Mouse (Mus musculus) forebrain, embryonic 13.5 days (tissue): ENCODE measurements around the gene AI597479. TPM values are rescaled to one million over a fixed set of nuclear protein-coding genes. Genes with fewer than 3 reads are reported as not detected.
A peak's percentile ranks its signal among the peaks of the same experiment; 100 is the strongest.

ENCODE experiments used
- ATAC-seq: fragments of 200-750 bp; cut with Nextera tagmentation; 2 replicates; pipeline ENCODE4 v1.8.0; 2017
- H3K27ac ChIP-seq: fragments of 300-500 bp; sonication (generic); 2 replicates; pipeline ENCODE4 v1.5.1; 2015; ENCODE audit warnings: inconsistent platforms, mild to moderate bottlenecking, moderate library complexity
- H3K27me3 ChIP-seq: fragments of 300-500 bp; sonication (generic); 2 replicates; pipeline ENCODE4 v1.6.1; 2015; ENCODE audit warnings: mild to moderate bottlenecking, inconsistent platforms
- H3K36me3 ChIP-seq: fragments of 300-500 bp; sonication (generic); 2 replicates; pipeline ENCODE4 v1.6.1; 2015; ENCODE audit warnings: mild to moderate bottlenecking, inconsistent platforms; ENCODE audit not compliant: poor library complexity, severe bottlenecking
- H3K4me1 ChIP-seq: fragments of 300-500 bp; sonication (generic); 2 replicates; pipeline ENCODE4 v1.6.1; 2015; ENCODE audit warnings: inconsistent platforms
- H3K4me2 ChIP-seq: fragments of 300-500 bp; sonication (generic); 2 replicates; pipeline ENCODE4 v1.6.1; 2015; ENCODE audit warnings: inconsistent platforms, mild to moderate bottlenecking, moderate library complexity
- H3K4me3 ChIP-seq: fragments of 300-500 bp; sonication (generic); 2 replicates; pipeline ENCODE4 v1.5.1; 2015; ENCODE audit warnings: mild to moderate bottlenecking, inconsistent platforms
- H3K9ac ChIP-seq: fragments of 300-500 bp; sonication (generic); 2 replicates; pipeline ENCODE4 v1.6.1; 2015; ENCODE audit warnings: mild to moderate bottlenecking, inconsistent platforms
- H3K9me3 ChIP-seq: fragments of 300-500 bp; sonication (generic); replicated peaks from 2 replicates; pipeline ENCODE4 v1.6.1; 2016; ENCODE audit warnings: inconsistent platforms
- WGBS: fragments of 180-500 bp; shearing (Covaris S2); methylation state at CpG from one replicate; pipeline ENCODE4 v1.1.7; 2015; 5-methylcytosine and 5-hydroxymethylcytosine counted together
- polyA plus RNA-seq: library from polyadenylated mRNA; unstranded; fragments of >200 nt; fragmentation: Nextera tagmentation; extraction: Ambion mirVana; gene quantifications from 2 replicates; pipeline ENCODE4 v1.2.1, GENCODE M21; 2015

The AI597479 gene
- polyA plus RNA-seq, 1 experiment from 2014 or later, result 41.0 TPM

GRCm38 (mm10) chr1:43144338-43144906, 45.9 kb downstream of the AI597479 start:
- Histone ChIP-seq H3K9ac (no peak overlapping the region), H3K4me1 (peaks cover 4% of the 10 kb centered on the region), H3K27ac (no peak overlapping the region), H3K4me2 (no peak overlapping the region), H3K27me3 (no peaks in the 10 kb centered on the region), H3K4me3 (no peak overlapping the region), H3K9me3 (no peaks in the 10 kb centered on the region), H3K36me3 (no peaks in the 10 kb centered on the region)
- WGBS, result 88% methylated on average over 8 of the region's 8 CpGs
- no peak for ATAC-seq

GRCm38 (mm10) chr1:43145388-43145787, 46.9 kb downstream of the AI597479 start:
- no peak for ATAC-seq
- no peaks in the 10 kb centered on the region for H3K9me3 ChIP-seq
- no peak overlapping the region for H3K27ac ChIP-seq
- no peaks in the 10 kb centered on the region for H3K36me3 ChIP-seq
- WGBS, result 94% methylated on average over 6 of the region's 6 CpGs
- no peaks in the 10 kb centered on the region for H3K27me3 ChIP-seq
- H3K4me2 ChIP-seq, result no peak overlapping the region
- H3K9ac ChIP-seq, result no peak overlapping the region
- H3K4me1 ChIP-seq, result peaks cover 4% of the 10 kb centered on the region
- H3K4me3 ChIP-seq, result no peak overlapping the region

- WGBS, result 73% methylated on average over 2 of the region's 2 CpGs
- no peak overlapping the region for H3K4me3 ChIP-seq
- H3K27ac ChIP-seq, result no peak overlapping the region
- H3K36me3 ChIP-seq, result no peaks in the 10 kb centered on the region
- no peaks in the 10 kb centered on the region for H3K27me3 ChIP-seq
- H3K4me1 ChIP-seq, result peaks cover 4% of the 10 kb centered on the region
- no peak overlapping the region for H3K9ac ChIP-seq
- no peaks in the 10 kb centered on the region for H3K9me3 ChIP-seq
- no peak overlapping the region for H3K4me2 ChIP-seq
- ATAC-seq, result no peak
Measured at GRCm38 (mm10) chr1:43147474-43147873, 49.0 kb downstream of the AI597479 start.

- Histone ChIP-seq H3K9me3 (no peaks in the 10 kb centered on the region), H3K36me3 (no peaks in the 10 kb centered on the region), H3K4me3 (no peak overlapping the region), H3K9ac (no peak overlapping the region), H3K27ac (no peak overlapping the region), H3K27me3 (no peaks in the 10 kb centered on the region), H3K4me1 (no peaks in the 10 kb centered on the region), H3K4me2 (no peak overlapping the region)
- no peak for ATAC-seq
- 85% methylated on average over 3 of the region's 3 CpGs for WGBS
Measured at GRCm38 (mm10) chr1:43150225-43150624, 51.7 kb downstream of the AI597479 start.

- WGBS, result 92% methylated on average over 4 of the region's 4 CpGs
Measured at GRCm38 (mm10) chr1:43152626-43153025, 54.1 kb downstream of the AI597479 start.

GRCm38 (mm10) chr1:43153538-43153937, 55.0 kb downstream of the AI597479 start:
- Histone ChIP-seq H3K36me3 (no peaks in the 10 kb centered on the region), H3K4me2 (no peak overlapping the region), H3K9me3 (no peaks in the 10 kb centered on the region), H3K4me1 (no peaks in the 10 kb centered on the region), H3K4me3 (no peak overlapping the region), H3K9ac (no peak overlapping the region), H3K27me3 (no peaks in the 10 kb centered on the region), H3K27ac (no peak overlapping the region)
- ATAC-seq, result no peak
- 81% methylated on average over 5 of the region's 5 CpGs for WGBS

More at GRCm38 (mm10) chr1:43152626-43153025, 54.1 kb downstream of the AI597479 start:
- no peak for ATAC-seq
- Histone ChIP-seq H3K27me3 (no peaks in the 10 kb centered on the region), H3K9me3 (no peaks in the 10 kb centered on the region), H3K9ac (no peak overlapping the region), H3K4me2 (no peak overlapping the region), H3K4me3 (no peak overlapping the region), H3K36me3 (no peaks in the 10 kb centered on the region), H3K27ac (no peak overlapping the region), H3K4me1 (no peaks in the 10 kb centered on the region)

- Histone ChIP-seq H3K27ac (no peak overlapping the region), H3K4me2 (no peak overlapping the region), H3K4me1 (no peaks in the 10 kb centered on the region), H3K9me3 (no peaks in the 10 kb centered on the region), H3K9ac (no peak overlapping the region), H3K36me3 (no peaks in the 10 kb centered on the region), H3K4me3 (no peak overlapping the region), H3K27me3 (no peaks in the 10 kb centered on the region)
- ATAC-seq, result no peak
- 82% methylated on average over 2 of the region's 2 CpGs for WGBS
Measured at GRCm38 (mm10) chr1:43154491-43154890, 56.0 kb downstream of the AI597479 start.

- Histone ChIP-seq H3K27ac (no peak overlapping the region), H3K4me2 (no peak overlapping the region), H3K27me3 (0 out of 2 replicates have a peak, but pooled peaks cover 4% of the 10 kb centered on the region), H3K4me3 (no peak overlapping the region), H3K9me3 (no peaks in the 10 kb centered on the region), H3K4me1 (no peaks in the 10 kb centered on the region), H3K36me3 (no peaks in the 10 kb centered on the region), H3K9ac (no peak overlapping the region)
- ATAC-seq, result no peak
- WGBS, result 93% methylated on average over 2 of the region's 2 CpGs
Measured at GRCm38 (mm10) chr1:43157907-43158306, 59.4 kb downstream of the AI597479 start.

GRCm38 (mm10) chr1:43159429-43159828, 60.9 kb downstream of the AI597479 start:
- no peak overlapping the region for H3K4me2 ChIP-seq
- 81% methylated on average over 4 of the region's 4 CpGs for WGBS
- ATAC-seq, result no peak
- H3K4me3 ChIP-seq, result no peak overlapping the region
- no peak overlapping the region for H3K9ac ChIP-seq
- 0 out of 2 replicates have a peak, but pooled peaks cover 4% of the 10 kb centered on the region for H3K4me1 ChIP-seq
- no peak overlapping the region for H3K27ac ChIP-seq
- H3K9me3 ChIP-seq, result no peaks in the 10 kb centered on the region
- H3K36me3 ChIP-seq, result no peaks in the 10 kb centered on the region
- peaks cover 8% of the 10 kb centered on the region; the same call in 1 of the 2 replicates for H3K27me3 ChIP-seq

GRCm38 (mm10) chr1:43162394-43162793, 63.9 kb downstream of the AI597479 start:
- H3K4me2 ChIP-seq, result no peak overlapping the region
- ATAC-seq, result no peak

GRCm38 (mm10) chr1:43163084-43163466, 64.6 kb downstream of the AI597479 start:
- Histone ChIP-seq H3K27me3 (peaks cover 12% of the 10 kb centered on the region; the same call in 1 of the 2 replicates), H3K4me2 (peak overlapping the region; percentile 92), H3K4me3 (peak overlapping the region; percentile 61), H3K27ac (no peak overlapping the region), H3K36me3 (no peaks in the 10 kb centered on the region), H3K9me3 (no peaks in the 10 kb centered on the region), H3K4me1 (0 out of 2 replicates have a peak, but pooled peaks cover 4% of the 10 kb centered on the region), H3K9ac (peak overlapping the region; percentile 77)
- ATAC-seq, result peak; percentile 34
- WGBS, result 3% methylated on average over 5 of the region's 6 CpGs

More at GRCm38 (mm10) chr1:43162394-43162793, 63.9 kb downstream of the AI597479 start:
- no peak overlapping the region for H3K27ac ChIP-seq
- 92% methylated on average over 3 of the region's 3 CpGs for WGBS
- no peaks in the 10 kb centered on the region for H3K36me3 ChIP-seq
- no peak overlapping the region for H3K9ac ChIP-seq
- H3K9me3 ChIP-seq, result no peaks in the 10 kb centered on the region
- no peak overlapping the region for H3K4me3 ChIP-seq
- H3K27me3 ChIP-seq, result peaks cover 12% of the 10 kb centered on the region; the same call in 1 of the 2 replicates
- H3K4me1 ChIP-seq, result 0 out of 2 replicates have a peak, but pooled peaks cover 4% of the 10 kb centered on the region

GRCm38 (mm10) chr1:43163467-43164418, 65.2 kb downstream of the AI597479 start:
- Histone ChIP-seq H3K9ac (peak overlapping the region; percentile 77), H3K9me3 (no peaks in the 10 kb centered on the region), H3K27ac (no peak overlapping the region), H3K27me3 (peaks cover 12% of the 10 kb centered on the region; the same call in 1 of the 2 replicates), H3K4me2 (peak overlapping the region; percentile 92), H3K4me1 (0 out of 2 replicates have a peak, but pooled peaks cover 4% of the 10 kb centered on the region), H3K4me3 (peak overlapping the region; percentile 61), H3K36me3 (no peaks in the 10 kb centered on the region)
- 6% methylated on average over 61 of the region's 61 CpGs for WGBS
- ATAC-seq, result peak; percentile 87
